Mouse (Mus musculus): ENCODE data around the gene Slc9a9. TPM values are rescaled to one million over a fixed set of nuclear protein-coding genes. Genes with fewer than 3 reads are reported as not detected.

Slc9a9 gene
- polyA plus RNA-seq, 1 experiment from 2014 or later, result 5.0 TPM

DNA sequence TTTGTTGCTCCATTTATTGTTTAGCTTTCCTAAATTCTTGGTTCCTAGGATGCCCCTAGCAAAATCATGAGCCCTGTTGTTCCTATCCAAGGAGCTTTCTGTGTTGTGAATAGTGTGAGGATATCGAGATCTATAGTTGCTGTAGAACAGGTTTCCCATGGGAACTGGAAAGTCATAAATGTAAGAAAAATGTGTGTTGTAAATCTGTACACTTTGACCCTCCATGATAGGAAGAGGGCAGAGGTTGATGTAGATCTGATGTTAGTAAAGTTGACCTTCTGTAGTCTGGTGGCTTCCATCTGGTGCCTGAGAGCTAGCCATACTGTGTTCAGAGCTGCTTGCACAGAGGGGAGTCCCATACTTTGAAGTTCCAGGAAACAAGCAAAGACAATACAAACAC lies 151.6 kb downstream of the Slc9a9 start:
- H3K9me3 ChIP-seq (ENCODE audit: low read depth, low read length), result no peaks in the 10 kb centered on the region
- no peaks in the 10 kb centered on the region for H3K36me3 ChIP-seq (ENCODE audit: insufficient read depth)
- no peak overlapping the region for H3K4me2 ChIP-seq
- no peak overlapping the region for H3K4me3 ChIP-seq (ENCODE audit: low read depth, low read length)
- H3K27me3 ChIP-seq (ENCODE audit: insufficient read depth, low read length), result no peaks in the 10 kb centered on the region
- no peak for DNase-seq
- H3K9ac ChIP-seq, result no peak overlapping the region
- 85% methylated on average over 1 of the region's 1 CpGs for whole genome bisulfite sequencing
- no peak for TF ChIP-seq CTCF (IDR thresholded peaks at IDR 0.05; ENCODE audit: low read depth)
- ATAC-seq (ENCODE audit: insufficient read depth), result no peak
- no peaks in the 10 kb centered on the region for H3K4me1 ChIP-seq (ENCODE audit: insufficient read depth)
- H3K27ac ChIP-seq (ENCODE audit: low read depth), result no peak overlapping the region

DNA sequence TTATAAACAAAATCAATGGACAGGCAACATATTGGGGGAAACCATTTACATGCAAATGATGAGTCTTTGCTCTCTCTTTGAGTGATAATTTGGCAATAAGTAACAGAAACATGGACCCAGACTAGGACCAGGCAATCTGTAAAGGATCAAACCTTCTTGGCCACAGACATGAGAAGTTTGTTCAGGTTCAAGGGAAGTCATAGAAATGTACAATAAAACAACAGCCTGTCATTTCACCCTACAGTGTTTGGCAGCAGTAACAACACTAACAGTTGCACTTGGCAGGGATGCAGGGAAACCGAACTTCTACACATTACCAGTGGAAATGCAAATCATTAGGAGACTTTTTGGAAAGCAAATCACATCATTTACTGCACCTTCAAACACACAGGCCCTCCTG lies 164.1 kb downstream of the Slc9a9 start:
- H3K4me3 ChIP-seq (ENCODE audit: low read depth, low read length), result no peak overlapping the region
- H3K36me3 ChIP-seq (ENCODE audit: insufficient read depth), result no peaks in the 10 kb centered on the region
- H3K4me1 ChIP-seq (ENCODE audit: insufficient read depth), result no peaks in the 10 kb centered on the region
- no peak for TF ChIP-seq CTCF (IDR thresholded peaks at IDR 0.05; ENCODE audit: low read depth)
- ATAC-seq (ENCODE audit: insufficient read depth) (no peak), DNase-seq (no peak)
- H3K9ac ChIP-seq, result no peak overlapping the region
- WGBS, result 64% methylated on average over 1 of the region's 1 CpGs
- no peaks in the 10 kb centered on the region for H3K9me3 ChIP-seq (ENCODE audit: low read depth, low read length)
- H3K27me3 ChIP-seq (ENCODE audit: insufficient read depth, low read length), result no peaks in the 10 kb centered on the region
- H3K27ac ChIP-seq (ENCODE audit: low read depth), result no peak overlapping the region
- no peak overlapping the region for H3K4me2 ChIP-seq

DNA sequence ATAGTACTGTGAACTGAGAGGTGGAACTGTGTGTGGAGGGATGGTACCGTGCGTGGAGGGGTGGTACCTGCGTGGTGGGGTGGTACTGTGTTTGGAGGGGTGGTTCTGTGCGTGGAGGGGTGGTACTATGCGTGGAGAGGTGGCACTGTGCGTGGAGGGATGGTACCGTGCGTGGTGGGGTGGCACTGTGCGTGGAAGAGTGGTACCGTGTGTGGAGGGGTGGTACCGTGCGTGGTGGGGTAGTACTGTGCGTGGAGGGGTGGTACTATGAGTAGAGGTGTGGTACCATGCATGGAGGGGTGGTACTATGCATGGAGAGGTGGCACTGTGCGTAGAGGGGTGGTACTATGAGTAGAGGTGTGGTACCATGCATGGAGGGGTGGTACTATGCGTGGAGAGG lies 167.7 kb downstream of the Slc9a9 start:
- ATAC-seq (ENCODE audit: insufficient read depth), result 0 out of 2 replicates have a peak, but pooled peaks have one; percentile 24
- TF ChIP-seq CTCF (IDR thresholded peaks at IDR 0.05; ENCODE audit: low read depth), result no peak
- Histone ChIP-seq H3K9me3 (ENCODE audit: low read depth, low read length) (no peaks in the 10 kb centered on the region), H3K36me3 (ENCODE audit: insufficient read depth) (no peaks in the 10 kb centered on the region), H3K4me1 (ENCODE audit: insufficient read depth) (no peaks in the 10 kb centered on the region), H3K27ac (ENCODE audit: low read depth) (no peak overlapping the region), H3K27me3 (ENCODE audit: insufficient read depth, low read length) (no peaks in the 10 kb centered on the region), H3K9ac (no peak overlapping the region), H3K4me3 (ENCODE audit: low read depth, low read length) (no peak overlapping the region), H3K4me2 (no peak overlapping the region)
- no peak for DNase-seq
- 93% methylated on average over 15 of the region's 15 CpGs for WGBS

DNA sequence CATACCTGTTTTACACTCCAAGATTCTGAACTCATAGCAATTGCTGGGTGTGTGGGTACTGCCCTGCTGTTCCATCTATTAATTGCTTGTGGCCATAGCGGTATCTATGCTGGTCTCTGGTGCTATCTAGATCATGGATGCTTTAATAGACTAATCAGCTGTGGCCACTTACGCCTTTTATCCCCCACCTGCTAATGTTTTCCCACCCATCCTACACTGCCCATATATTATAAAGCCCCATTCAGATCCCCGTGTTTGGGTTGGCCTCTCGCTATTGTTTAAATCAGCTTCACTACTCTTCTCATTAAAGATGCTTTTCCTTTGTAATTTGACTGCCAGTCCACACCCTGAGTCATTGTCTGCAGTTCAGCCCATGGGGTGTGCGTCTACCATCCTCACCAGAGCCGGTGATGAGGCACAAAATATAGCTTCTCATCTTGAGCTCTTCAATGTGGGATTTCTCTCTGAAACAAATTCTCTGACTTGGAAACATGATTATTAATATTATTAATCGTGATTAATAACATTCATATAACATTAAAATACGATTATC lies 168.8 kb downstream of the Slc9a9 start:
- no peak overlapping the region for H3K9ac ChIP-seq
- no peaks in the 10 kb centered on the region for H3K9me3 ChIP-seq (ENCODE audit: low read depth, low read length)
- H3K27ac ChIP-seq (ENCODE audit: low read depth), result no peak overlapping the region
- H3K27me3 ChIP-seq (ENCODE audit: insufficient read depth, low read length), result no peaks in the 10 kb centered on the region
- no peaks in the 10 kb centered on the region for H3K4me1 ChIP-seq (ENCODE audit: insufficient read depth)
- H3K4me2 ChIP-seq, result no peak overlapping the region
- TF ChIP-seq CTCF (IDR thresholded peaks at IDR 0.05; ENCODE audit: low read depth), result no peak
- ATAC-seq (ENCODE audit: insufficient read depth) (no peak), DNase-seq (no peak)
- WGBS, result 81% methylated on average over 8 of the region's 8 CpGs
- no peak overlapping the region for H3K4me3 ChIP-seq (ENCODE audit: low read depth, low read length)
- no peaks in the 10 kb centered on the region for H3K36me3 ChIP-seq (ENCODE audit: insufficient read depth)

DNA sequence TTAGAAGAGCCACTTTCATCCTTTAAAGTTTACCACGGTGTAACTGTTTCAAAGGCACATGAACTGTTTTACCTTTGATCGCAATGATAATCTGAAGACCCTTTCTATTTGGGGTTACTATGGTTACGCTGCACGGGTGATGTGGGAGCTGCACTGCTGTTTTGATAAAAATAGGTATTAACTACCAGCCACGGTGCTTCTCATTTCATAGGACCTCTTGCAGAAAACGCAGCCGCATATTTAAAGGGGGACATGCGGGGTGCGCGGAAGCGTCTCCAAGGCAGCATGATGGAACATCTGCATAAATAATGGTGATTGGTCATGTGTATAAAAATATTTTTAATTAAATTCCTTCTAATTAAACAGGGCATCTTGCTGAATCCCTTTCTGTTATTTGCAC lies 169.5 kb downstream of the Slc9a9 start:
- Histone ChIP-seq H3K9ac (no peak overlapping the region), H3K27me3 (ENCODE audit: insufficient read depth, low read length) (no peaks in the 10 kb centered on the region), H3K9me3 (ENCODE audit: low read depth, low read length) (no peaks in the 10 kb centered on the region), H3K4me2 (no peak overlapping the region), H3K4me1 (ENCODE audit: insufficient read depth) (no peaks in the 10 kb centered on the region), H3K27ac (ENCODE audit: low read depth) (no peak overlapping the region), H3K4me3 (ENCODE audit: low read depth, low read length) (no peak overlapping the region), H3K36me3 (ENCODE audit: insufficient read depth) (no peaks in the 10 kb centered on the region)
- ATAC-seq (ENCODE audit: insufficient read depth) (no peak), DNase-seq (no peak)
- 76% methylated on average over 11 of the region's 11 CpGs for WGBS
- no peak for TF ChIP-seq CTCF (IDR thresholded peaks at IDR 0.05; ENCODE audit: low read depth)

DNA sequence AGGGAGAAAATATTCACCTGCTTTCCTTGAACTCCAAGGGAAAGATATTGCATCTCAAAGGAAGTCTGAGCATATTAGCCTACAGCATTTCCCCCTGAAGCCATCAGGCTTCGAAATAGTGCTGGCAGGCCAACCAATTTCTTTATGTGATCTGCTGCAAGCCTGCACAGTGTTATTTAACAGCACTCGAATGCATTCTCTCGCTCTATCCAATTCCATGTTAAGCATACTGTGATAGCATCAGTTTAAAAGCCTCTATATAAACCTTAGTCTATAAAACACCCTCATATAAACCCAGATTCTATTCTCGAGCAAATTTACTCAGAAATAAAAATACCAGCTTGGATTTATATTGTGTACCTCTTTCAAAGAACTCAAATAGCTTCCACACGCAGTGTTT lies 170.7 kb downstream of the Slc9a9 start:
- Histone ChIP-seq H3K27ac (ENCODE audit: low read depth) (no peak overlapping the region), H3K9me3 (ENCODE audit: low read depth, low read length) (no peaks in the 10 kb centered on the region), H3K4me3 (ENCODE audit: low read depth, low read length) (no peak overlapping the region), H3K4me1 (ENCODE audit: insufficient read depth) (no peaks in the 10 kb centered on the region), H3K27me3 (ENCODE audit: insufficient read depth, low read length) (no peaks in the 10 kb centered on the region), H3K36me3 (ENCODE audit: insufficient read depth) (no peaks in the 10 kb centered on the region), H3K4me2 (no peak overlapping the region), H3K9ac (no peak overlapping the region)
- DNase-seq (no peak), ATAC-seq (ENCODE audit: insufficient read depth) (no peak)
- TF ChIP-seq CTCF (IDR thresholded peaks at IDR 0.05; ENCODE audit: low read depth), result no peak
- WGBS, result 77% methylated on average over 5 of the region's 5 CpGs

DNA sequence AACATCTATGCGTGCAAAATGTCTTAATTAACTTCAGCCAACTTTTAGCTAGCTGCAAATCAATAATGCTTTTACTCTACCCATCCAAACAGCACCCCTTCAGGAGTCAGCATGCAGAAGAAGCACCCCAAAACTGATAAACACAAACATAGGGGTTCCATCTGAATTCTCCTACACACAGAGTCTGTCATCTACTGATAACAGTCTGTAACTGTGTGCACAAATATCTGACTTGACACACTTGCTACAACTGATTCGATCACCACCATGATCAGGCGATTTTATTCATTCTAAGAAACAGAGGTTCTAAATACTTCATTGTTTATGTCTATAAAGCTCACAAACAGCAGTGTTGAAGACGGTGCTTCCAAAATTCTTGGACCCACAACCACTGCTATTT lies 171.3 kb downstream of the Slc9a9 start:
- WGBS, result 83% methylated on average over 4 of the region's 4 CpGs

DNA sequence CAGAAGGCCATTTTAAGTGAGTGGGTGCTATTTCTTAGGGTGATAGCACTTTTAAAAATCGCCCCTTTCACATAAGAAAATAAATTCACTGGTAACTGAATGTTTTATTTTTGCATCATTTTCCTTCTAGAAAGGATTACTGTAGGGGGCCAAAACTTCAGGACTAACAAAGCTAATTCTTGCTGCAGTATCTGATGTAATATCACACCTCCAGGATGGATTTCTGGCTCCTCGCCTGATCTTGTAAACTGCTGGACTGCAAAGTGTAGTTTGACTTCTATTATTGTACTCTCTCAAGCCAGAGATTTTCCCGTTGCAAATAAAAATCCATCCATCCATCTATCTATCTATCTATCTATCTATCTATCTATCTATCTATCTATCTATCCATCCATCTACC lies 174.5 kb downstream of the Slc9a9 start:
- WGBS, result 67% methylated on average over 3 of the region's 3 CpGs

More for the DNA sequence above, 171.3 kb downstream of the Slc9a9 start:
- no peak overlapping the region for H3K4me2 ChIP-seq
- no peaks in the 10 kb centered on the region for H3K27me3 ChIP-seq (ENCODE audit: insufficient read depth, low read length)
- H3K4me1 ChIP-seq (ENCODE audit: insufficient read depth), result no peaks in the 10 kb centered on the region
- TF ChIP-seq CTCF (IDR thresholded peaks at IDR 0.05; ENCODE audit: low read depth), result no peak
- DNase-seq, result no peak
- no peak overlapping the region for H3K4me3 ChIP-seq (ENCODE audit: low read depth, low read length)
- H3K36me3 ChIP-seq (ENCODE audit: insufficient read depth), result no peaks in the 10 kb centered on the region
- ATAC-seq (ENCODE audit: insufficient read depth), result no peak
- no peaks in the 10 kb centered on the region for H3K9me3 ChIP-seq (ENCODE audit: low read depth, low read length)
- H3K27ac ChIP-seq (ENCODE audit: low read depth), result no peak overlapping the region
- H3K9ac ChIP-seq, result no peak overlapping the region

More for the DNA sequence above, 174.5 kb downstream of the Slc9a9 start:
- no peak overlapping the region for H3K4me3 ChIP-seq (ENCODE audit: low read depth, low read length)
- H3K27me3 ChIP-seq (ENCODE audit: insufficient read depth, low read length), result no peaks in the 10 kb centered on the region
- H3K27ac ChIP-seq (ENCODE audit: low read depth), result no peak overlapping the region
- H3K36me3 ChIP-seq (ENCODE audit: insufficient read depth), result no peaks in the 10 kb centered on the region
- H3K4me2 ChIP-seq, result no peak overlapping the region
- no peak for TF ChIP-seq CTCF (IDR thresholded peaks at IDR 0.05; ENCODE audit: low read depth)
- ATAC-seq (ENCODE audit: insufficient read depth) (no peak), DNase-seq (peak; percentile 59)
- no peaks in the 10 kb centered on the region for H3K4me1 ChIP-seq (ENCODE audit: insufficient read depth)
- H3K9me3 ChIP-seq (ENCODE audit: low read depth, low read length), result no peaks in the 10 kb centered on the region; the same call in 1 of the 2 replicates
- H3K9ac ChIP-seq, result no peak overlapping the region
